Mouse (Mus musculus): ENCODE measurements around the gene C1ql3. TPM values are rescaled to one million over a fixed set of nuclear protein-coding genes. Genes with fewer than 3 reads are reported as not detected.

C1ql3 gene
- polyA plus RNA-seq (2017; shearing (Covaris generic)): not detected

DNA sequence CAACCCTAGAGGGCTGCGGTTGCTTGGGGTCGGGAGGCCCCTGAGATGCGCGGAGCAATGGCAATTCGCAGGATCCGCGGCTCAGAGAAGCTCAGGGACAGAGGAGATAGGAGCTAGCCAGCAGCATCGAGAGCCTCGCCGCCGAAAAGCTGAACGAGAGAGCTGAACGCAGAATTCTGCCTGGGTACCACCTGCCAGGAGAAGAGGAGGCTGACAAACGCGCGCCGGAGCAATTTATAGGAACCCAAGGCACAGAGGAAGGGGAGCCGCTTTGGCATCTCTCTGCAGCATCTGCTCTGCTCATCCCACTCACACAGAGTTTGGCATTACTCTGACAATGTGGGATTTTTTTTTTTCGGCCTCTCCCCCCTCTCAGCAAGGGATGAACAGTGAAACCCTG lies at the start of gene C1ql3:
Gene C1ql3 (minus strand): TSS at position 335 of the 400 bp plus-strand sequence.

Other genes starting within 250 kb of the C1ql3 start
- 6.0 TPM for gene Pter, start 87.8 kb downstream of the C1ql3 start, polyA plus RNA-seq (2017; shearing (Covaris generic))